Mouse (Mus musculus): ENCODE data around the gene Psmd1.

DNA sequence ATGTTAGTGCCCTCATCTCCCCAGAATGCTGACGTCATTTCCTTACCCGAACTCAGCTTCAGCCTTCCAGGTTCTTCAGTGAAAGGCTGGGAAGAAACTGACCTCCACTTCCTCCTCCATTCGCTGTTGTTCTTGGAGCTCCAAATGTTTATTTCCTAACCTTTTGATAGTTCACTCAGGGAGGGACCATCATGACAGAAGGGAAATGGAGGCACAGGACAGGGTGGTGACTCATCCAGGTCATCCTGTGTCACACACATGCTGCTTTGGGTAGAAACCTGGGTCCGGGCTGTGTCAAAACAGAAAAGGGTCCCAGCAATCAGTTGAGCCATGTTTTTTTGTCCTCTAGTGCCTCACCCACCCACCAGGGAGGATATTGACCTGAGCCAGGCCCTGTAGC, 79.0 kb downstream of the Psmd1 start:
- TF ChIP-seq CTCF (IDR thresholded peaks at IDR 0.05 in 2 of 3, conservative IDR thresholded peaks at IDR 0.05 in 1 of 3; ENCODE audit: control insufficient read depth in 1 of 3, insufficient read depth in 1 of 3, low read depth in 2 of 3, low read length in 3 of 3, poor library complexity in 1 of 3, severe bottlenecking in 1 of 3) = no peak
- no peak for TF ChIP-seq RCOR1 (IDR thresholded peaks at IDR 0.05; ENCODE audit: low read depth, low read length)
- no peak for TF ChIP-seq CHD2 (IDR thresholded peaks at IDR 0.05; ENCODE audit: low read length)
- no peak for TF ChIP-seq NELFE (IDR thresholded peaks at IDR 0.05; ENCODE audit: low read depth, low read length)
